Mouse (Mus musculus) MEL (cell line): ENCODE measurements at regions not wholly inside any gene's neighbourhood (a gene's known extent, or its start where the extent isn't known, plus 50 kb on each side); places are given as distances from the start of the nearest gene placed in this dataset.

Experiments used
- CHD1 ChIP-seq: IDR thresholded peaks from 2 replicates; pipeline ENCODE4 v1.6.1; 2012; ENCODE audit warnings: low read depth, mild to moderate bottlenecking, inconsistent platforms, low read length, improper control_type of control experiment
- CTCF ChIP-seq, 3 experiments: IDR thresholded peaks in 2 of 3; conservative IDR thresholded peaks in 1 of 3; 2 replicates each; pipeline ENCODE4 v1.5.1; 2011 to 2012; ENCODE audit warnings: low read length in 3 of 3, low read depth in 2 of 3, mild to moderate bottlenecking in 2 of 3, improper control_type of control experiment in 1 of 3, inconsistent platforms in 1 of 3, mixed read lengths in 1 of 3, moderate library complexity in 1 of 3; ENCODE audit not compliant: control insufficient read depth in 1 of 3, insufficient read depth in 1 of 3, poor library complexity in 1 of 3, severe bottlenecking in 1 of 3
- EP300 ChIP-seq, 2 experiments: IDR thresholded peaks; 2 replicates each; pipeline ENCODE4 v1.6.1; 2011; ENCODE audit warnings: improper control_type of control experiment in 2 of 2, low read length in 2 of 2, low read depth in 1 of 2, mild to moderate bottlenecking in 1 of 2
- GATA1 ChIP-seq: IDR thresholded peaks from 2 replicates; pipeline ENCODE4 v1.6.1; 2011; ENCODE audit warnings: low read depth, low read length, improper control_type of control experiment
- HCFC1 ChIP-seq: IDR thresholded peaks from 2 replicates; pipeline ENCODE4 v1.6.1; 2012; ENCODE audit warnings: low read depth, mild to moderate bottlenecking, inconsistent platforms, low read length, improper control_type of control experiment, moderate library complexity
- MAZ ChIP-seq: IDR thresholded peaks from 2 replicates; pipeline ENCODE4 v1.6.1; 2012; ENCODE audit warnings: low read depth, mild to moderate bottlenecking, inconsistent platforms, low read length, improper control_type of control experiment
- MEF2A ChIP-seq: IDR thresholded peaks from 2 replicates; pipeline ENCODE4 v1.6.1; 2014; ENCODE audit warnings: low read depth, mild to moderate bottlenecking, inconsistent platforms, low read length, improper control_type of control experiment; ENCODE audit not compliant: poor library complexity, insufficient replicate concordance, severe bottlenecking; ENCODE audit errors: extremely low read depth
- POLR2A ChIP-seq, 2 experiments: IDR thresholded peaks; 2 replicates each; pipeline ENCODE4 v1.6.1; 2011 to 2012; ENCODE audit warnings: low read length in 2 of 2, mild to moderate bottlenecking in 2 of 2, control low read depth in 1 of 2, improper control_type of control experiment in 1 of 2, low read depth in 1 of 2, moderate library complexity in 1 of 2; ENCODE audit not compliant: control insufficient read depth in 1 of 2, insufficient read depth in 1 of 2, poor library complexity in 1 of 2
- TCF12 ChIP-seq: IDR thresholded peaks from 2 replicates; pipeline ENCODE4 v1.6.1; 2014; ENCODE audit warnings: low read depth, mild to moderate bottlenecking, inconsistent platforms, low read length, improper control_type of control experiment, moderate library complexity
- UBTF ChIP-seq: IDR thresholded peaks from 2 replicates; pipeline ENCODE4 v1.6.1; 2012; ENCODE audit warnings: low read depth, mild to moderate bottlenecking, inconsistent platforms, low read length, improper control_type of control experiment, moderate library complexity, borderline replicate concordance; ENCODE audit not compliant: insufficient read depth
- USF1 ChIP-seq: IDR thresholded peaks from 2 replicates; pipeline ENCODE4 v1.6.1; 2014; ENCODE audit warnings: low read depth, mild to moderate bottlenecking, inconsistent platforms, low read length, improper control_type of control experiment, moderate library complexity
- ZNF384 ChIP-seq: IDR thresholded peaks from 2 replicates; pipeline ENCODE4 v1.6.1; 2012; ENCODE audit warnings: low read depth, mild to moderate bottlenecking, inconsistent platforms, low read length, improper control_type of control experiment

- no peak for TF ChIP-seq POLR2A (IDR thresholded peaks at IDR 0.05; ENCODE audit: control insufficient read depth in 1 of 2, insufficient read depth in 1 of 2, low read depth in 1 of 2, low read length in 2 of 2, poor library complexity in 1 of 2)
- TF ChIP-seq CTCF (IDR thresholded peaks at IDR 0.05 in 2 of 3, conservative IDR thresholded peaks at IDR 0.05 in 1 of 3; ENCODE audit: control insufficient read depth in 1 of 3, insufficient read depth in 1 of 3, low read depth in 2 of 3, low read length in 3 of 3, poor library complexity in 1 of 3, severe bottlenecking in 1 of 3), result no peak
- TF ChIP-seq MEF2A, result no peak
- no peak for TF ChIP-seq TCF12
- no peak for TF ChIP-seq GATA1
- no peak for TF ChIP-seq UBTF
- no peak for TF ChIP-seq HCFC1
- TF ChIP-seq EP300 (IDR thresholded peaks at IDR 0.05; ENCODE audit: low read depth in 1 of 2, low read length in 2 of 2), result no peak
- TF ChIP-seq CHD1, result no peak
- TF ChIP-seq MAZ, result no peak
- no peak for TF ChIP-seq ZNF384
- TF ChIP-seq USF1, result no peak
These were observed 258.3 kb downstream of the Uaca start for GRCm38 (mm10) chr9:61052621-61053020.
